In genomic region chr9:108805768-108806167, GRCm38 (mm10) we compare ENCODE assay signal across 1 mouse cellular context.
A peak's percentile ranks its signal among the peaks of the same experiment; 100 is the strongest.
TF ChIP-seq lines count a peak whose summit lies in the region.

No protein-coding gene starts in this region.

TF ChIP-seq in MEL, 35 proteins besides CTCF, POLR2A, EP300 and RAD21:
- TF ChIP-seq ZNF384 (IDR thresholded peaks at IDR 0.05; ENCODE audit: low read depth, low read length) (no peak), TCF12 (IDR thresholded peaks at IDR 0.05; ENCODE audit: low read depth, low read length) (0 out of 2 replicates have a peak, but pooled peaks have one; percentile 30), GATA1 (IDR thresholded peaks at IDR 0.05; ENCODE audit: low read depth, low read length) (peak; percentile 20; the same call in 1 of the 2 replicates)
